Mouse (Mus musculus) cortical plate, adult 2 months (tissue): Measurements from ENCODE around the gene Rnf149.

Source experiments
- CTCF ChIP-seq: fragments of 200-500 bp; IDR thresholded peaks from 2 replicates; pipeline ENCODE4 v1.5.1; 2011; ENCODE audit warnings: mild to moderate bottlenecking, control low read depth, low read length; ENCODE audit not compliant: insufficient read depth; ENCODE audit errors: extremely low read depth
- POLR2A ChIP-seq: fragments of 200-500 bp; IDR thresholded peaks from 2 replicates; pipeline ENCODE4 v1.6.1; 2011; ENCODE audit warnings: mild to moderate bottlenecking, low read length, control low read depth; ENCODE audit not compliant: insufficient read depth; ENCODE audit errors: extremely low read depth

- no peak for TF ChIP-seq CTCF
- TF ChIP-seq POLR2A, result no peak
Observed at GRCm38 (mm10) chr1:39512183-39512582, 65.0 kb downstream of the Rnf149 start.
